In genomic region chr11:100066236-100067010, GRCm38 (mm10) we compare ENCODE assay signal across 20 mouse cellular contexts. TPM values are rescaled to one million over a fixed set of nuclear protein-coding genes. Genes with fewer than 3 reads are reported as not detected.
DNase-seq lines count a peak whose midpoint lies in the region; ATAC-seq and TF ChIP-seq lines count a peak whose summit lies in the region.
"Had no signal": no experiment of that assay in that cellular context is flagged by ENCODE, and none has a peak within 500 bp of the region (broad histone marks: within the 10 kb centered on the region; RNA-seq: fewer than 3 reads in every experiment).

No protein-coding gene starts in this region.

- no peaks in the 10 kb centered on the region for H3K4me1 ChIP-seq in hindbrain, postnatal 0 days (ENCODE audit: insufficient read depth, low read length)
- no peaks in the 10 kb centered on the region for H3K4me1 ChIP-seq in hindbrain, embryonic 10.5 days (replicated peaks)
- H3K4me1 ChIP-seq in stomach, embryonic 16.5 days (ENCODE audit: control insufficient read depth, insufficient read depth, low read length), result 0 out of 2 replicates have a peak, but pooled peaks cover 6% of the 10 kb centered on the region
- H3K4me1 ChIP-seq: limb, embryonic 15.5 days; midbrain, embryonic 15.5 days had no signal

- ATAC-seq in hindbrain, postnatal 0 days, result no peak
- no peak for ATAC-seq in stomach, embryonic 16.5 days (ENCODE audit: insufficient read depth, low FRiP score)
- ATAC-seq: CD4-positive, CD25-positive, alpha-beta regulatory T cell, adult 4 months; forebrain, postnatal 0 days; liver, postnatal 0 days; midbrain, embryonic 15.5 days had no signal

- no peaks in the 10 kb centered on the region for H3K36me3 ChIP-seq in hindbrain, postnatal 0 days (ENCODE audit: insufficient read depth, low read length)
- no peaks in the 10 kb centered on the region for H3K36me3 ChIP-seq in hindbrain, embryonic 10.5 days
- no peaks in the 10 kb centered on the region for H3K36me3 ChIP-seq in stomach, embryonic 16.5 days (ENCODE audit: control insufficient read depth, insufficient read depth, low read length)
- H3K36me3 ChIP-seq: limb, embryonic 15.5 days; midbrain, embryonic 15.5 days had no signal

- no peaks in the 10 kb centered on the region for H3K27me3 ChIP-seq in hindbrain, postnatal 0 days (ENCODE audit: insufficient read depth, low read length)
- H3K27me3 ChIP-seq in hindbrain, embryonic 10.5 days (ENCODE audit: insufficient read depth, poor library complexity, severe bottlenecking), result no peaks in the 10 kb centered on the region
- H3K27me3 ChIP-seq in stomach, embryonic 16.5 days (ENCODE audit: control insufficient read depth, insufficient read depth, low read length), result no peaks in the 10 kb centered on the region
- H3K27me3 ChIP-seq: limb, embryonic 15.5 days; midbrain, embryonic 15.5 days had no signal

- DNase-seq in hindbrain, postnatal 0 days (ENCODE audit: low spot score), result peak; percentile 16
- DNase-seq in hindbrain, embryonic 10.5 days (ENCODE audit: low spot score), result no peak
- DNase-seq in retina, adult 2 months (ENCODE audit: low read depth, low spot score), result peak; percentile 6
- DNase-seq in retina, embryonic 14.5 days (ENCODE audit: low spot score), result no peak
- DNase-seq in cerebellum, postnatal 14 days, result peak; percentile 80 to 81
- no peak for DNase-seq in layer of hippocampus, postnatal 14 days (ENCODE audit: low spot score in 2 of 2)
- DNase-seq: adrenal gland, postnatal 25 days; forebrain, postnatal 0 days; liver, postnatal 0 days had no signal

- H3K4me3 ChIP-seq in hindbrain, postnatal 0 days (ENCODE audit: low read length), result no peak overlapping the region
- no peak overlapping the region for H3K4me3 ChIP-seq in hindbrain, embryonic 10.5 days
- no peak overlapping the region for H3K4me3 ChIP-seq in stomach, embryonic 16.5 days (replicated peaks; ENCODE audit: low read length)
- H3K4me3 ChIP-seq: limb, embryonic 15.5 days; midbrain, embryonic 15.5 days had no signal

- no peak for TF ChIP-seq CTCF in hindbrain, postnatal 0 days (IDR thresholded peaks at IDR 0.05; ENCODE audit: low read depth)

- H3K9ac ChIP-seq in hindbrain, postnatal 0 days (replicated peaks; ENCODE audit: low read length), result no peak overlapping the region
- no peak overlapping the region for H3K9ac ChIP-seq in stomach, embryonic 16.5 days (ENCODE audit: low read length)
- H3K9ac ChIP-seq: forebrain, postnatal 0 days; limb, embryonic 15.5 days; liver, postnatal 0 days; midbrain, embryonic 15.5 days had no signal

- WGBS in hindbrain, postnatal 0 days, result 38% methylated on average over 12 of the region's 12 CpGs
- WGBS in hindbrain, embryonic 10.5 days, result 77% methylated on average over 12 of the region's 12 CpGs
- 72% methylated on average over 12 of the region's 12 CpGs for WGBS in stomach, embryonic 16.5 days

- no peak overlapping the region for H3K27ac ChIP-seq in hindbrain, postnatal 0 days
- no peak overlapping the region for H3K27ac ChIP-seq in hindbrain, embryonic 10.5 days
- peak overlapping the region; percentile 68 for H3K27ac ChIP-seq in stomach, embryonic 16.5 days (ENCODE audit: low read length)
- H3K27ac ChIP-seq: limb, embryonic 15.5 days; midbrain, embryonic 15.5 days had no signal

- no peak overlapping the region for H3K4me2 ChIP-seq in hindbrain, postnatal 0 days (ENCODE audit: low read depth, low read length)
- H3K4me2 ChIP-seq in stomach, embryonic 16.5 days (ENCODE audit: low read depth, low read length), result no peak overlapping the region
- H3K4me2 ChIP-seq: limb, embryonic 15.5 days; midbrain, embryonic 15.5 days had no signal

- H3K9me3 ChIP-seq in hindbrain, postnatal 0 days (ENCODE audit: low read length), result no peaks in the 10 kb centered on the region
- no peaks in the 10 kb centered on the region for H3K9me3 ChIP-seq in hindbrain, embryonic 10.5 days
- no peaks in the 10 kb centered on the region for H3K9me3 ChIP-seq in stomach, embryonic 16.5 days (replicated peaks; ENCODE audit: control insufficient read depth, low read length)
- H3K9me3 ChIP-seq: limb, embryonic 15.5 days; midbrain, embryonic 15.5 days had no signal

RNA-seq across cellular contexts. Expression of gene Krt31, which starts 16.1 kb away (rescaled TPM):
- total RNA-seq in hindbrain, postnatal 0 days (2014; rRNA removed), result not detected in 2 replicates
- polyA plus RNA-seq in hindbrain, postnatal 0 days (2015; fragmentation: Nextera tagmentation; extraction: Ambion mirVana), result not detected in 2 replicates
- not detected in 2 replicates for polyA plus RNA-seq in hindbrain, embryonic 10.5 days (2016; fragmentation: Nextera tagmentation; extraction: Ambion mirVana)
- 0.74 and 0.81 TPM in 2 replicates for polyA plus RNA-seq in stomach, embryonic 16.5 days (2015; fragmentation: Nextera tagmentation; extraction: Ambion mirVana)
- not detected for total RNA-seq in layer of hippocampus, postnatal 14 days (2021)
- total RNA-seq: adrenal gland, postnatal 25 days; forebrain, postnatal 0 days; gastrocnemius, adult 8-10 months; heart, adult 8-10 months; layer of hippocampus, adult 18-20 months; MEL had no signal
- polyA plus RNA-seq: CD4-positive, CD25-positive, alpha-beta regulatory T cell, adult 4 months; forebrain, postnatal 0 days; hindbrain, embryonic 11.5 days; intestine, embryonic 14.5 days; kidney, embryonic 16.5 days; liver, postnatal 0 days; midbrain, embryonic 15.5 days had no signal

RNA-seq across cellular contexts. Expression of gene Krt32, which starts 21.6 kb away (rescaled TPM):
- total RNA-seq in hindbrain, postnatal 0 days (2014; rRNA removed), result not detected in 2 replicates
- polyA plus RNA-seq in hindbrain, postnatal 0 days (2015; fragmentation: Nextera tagmentation; extraction: Ambion mirVana), result not detected in 2 replicates
- polyA plus RNA-seq in hindbrain, embryonic 10.5 days (2016; fragmentation: Nextera tagmentation; extraction: Ambion mirVana), result not detected in 2 replicates
- polyA plus RNA-seq in stomach, embryonic 16.5 days (2015; fragmentation: Nextera tagmentation; extraction: Ambion mirVana), result 0.24 and 0.40 TPM in 2 replicates
- total RNA-seq in layer of hippocampus, postnatal 14 days (2021), result not detected
- total RNA-seq: adrenal gland, postnatal 25 days; forebrain, postnatal 0 days; gastrocnemius, adult 8-10 months; heart, adult 8-10 months; layer of hippocampus, adult 18-20 months; MEL had no signal
- polyA plus RNA-seq: CD4-positive, CD25-positive, alpha-beta regulatory T cell, adult 4 months; forebrain, postnatal 0 days; hindbrain, embryonic 11.5 days; intestine, embryonic 14.5 days; kidney, embryonic 16.5 days; liver, postnatal 0 days; midbrain, embryonic 15.5 days had no signal

RNA-seq across cellular contexts. Expression of gene Krt34, which starts 25.1 kb away (rescaled TPM):
- not detected in 2 replicates for total RNA-seq in hindbrain, postnatal 0 days (2014; rRNA removed)
- polyA plus RNA-seq in hindbrain, postnatal 0 days (2015; fragmentation: Nextera tagmentation; extraction: Ambion mirVana), result 0.11 TPM in 1 of 2 replicates, not detected in the other
- polyA plus RNA-seq in hindbrain, embryonic 10.5 days (2016; fragmentation: Nextera tagmentation; extraction: Ambion mirVana), result not detected in 2 replicates
- 3.2 and 4.2 TPM in 2 replicates for polyA plus RNA-seq in stomach, embryonic 16.5 days (2015; fragmentation: Nextera tagmentation; extraction: Ambion mirVana)
- not detected for total RNA-seq in layer of hippocampus, postnatal 14 days (2021)
- total RNA-seq: adrenal gland, postnatal 25 days; forebrain, postnatal 0 days; gastrocnemius, adult 8-10 months; heart, adult 8-10 months; layer of hippocampus, adult 18-20 months; MEL had no signal
- polyA plus RNA-seq: CD4-positive, CD25-positive, alpha-beta regulatory T cell, adult 4 months; hindbrain, embryonic 11.5 days; intestine, embryonic 14.5 days; kidney, embryonic 16.5 days; liver, postnatal 0 days; midbrain, embryonic 15.5 days had no signal

RNA-seq across cellular contexts. Expression of gene Krt35, which starts 29.6 kb away (rescaled TPM):
- 0.78 TPM in 1 of 2 replicates, not detected in the other for total RNA-seq in hindbrain, postnatal 0 days (2014; rRNA removed)
- 0.16 TPM in 2 replicates for polyA plus RNA-seq in hindbrain, postnatal 0 days (2015; fragmentation: Nextera tagmentation; extraction: Ambion mirVana)
- polyA plus RNA-seq in hindbrain, embryonic 10.5 days (2016; fragmentation: Nextera tagmentation; extraction: Ambion mirVana), result not detected in 2 replicates
- polyA plus RNA-seq in stomach, embryonic 16.5 days (2015; fragmentation: Nextera tagmentation; extraction: Ambion mirVana), result 0.76 and 1.5 TPM in 2 replicates
- total RNA-seq in layer of hippocampus, postnatal 14 days (2021), result not detected
- total RNA-seq: adrenal gland, postnatal 25 days; forebrain, postnatal 0 days; gastrocnemius, adult 8-10 months; heart, adult 8-10 months; layer of hippocampus, adult 18-20 months; MEL had no signal
- polyA plus RNA-seq: CD4-positive, CD25-positive, alpha-beta regulatory T cell, adult 4 months; forebrain, postnatal 0 days; hindbrain, embryonic 11.5 days; intestine, embryonic 14.5 days; kidney, embryonic 16.5 days; liver, postnatal 0 days; midbrain, embryonic 15.5 days had no signal

RNA-seq across cellular contexts. Expression of gene Krt33b, which starts 36.8 kb away (rescaled TPM):
- not detected in 2 replicates for total RNA-seq in hindbrain, postnatal 0 days (2014; rRNA removed)
- polyA plus RNA-seq in hindbrain, postnatal 0 days (2015; fragmentation: Nextera tagmentation; extraction: Ambion mirVana), result 0.11 and 0.29 TPM in 2 replicates
- not detected in 2 replicates for polyA plus RNA-seq in hindbrain, embryonic 10.5 days (2016; fragmentation: Nextera tagmentation; extraction: Ambion mirVana)
- polyA plus RNA-seq in stomach, embryonic 16.5 days (2015; fragmentation: Nextera tagmentation; extraction: Ambion mirVana), result 0.30 TPM in 1 of 2 replicates, not detected in the other
- total RNA-seq in layer of hippocampus, postnatal 14 days (2021), result not detected
- total RNA-seq: adrenal gland, postnatal 25 days; forebrain, postnatal 0 days; gastrocnemius, adult 8-10 months; heart, adult 8-10 months; layer of hippocampus, adult 18-20 months; MEL had no signal
- polyA plus RNA-seq: CD4-positive, CD25-positive, alpha-beta regulatory T cell, adult 4 months; forebrain, postnatal 0 days; hindbrain, embryonic 11.5 days; intestine, embryonic 14.5 days; liver, postnatal 0 days; midbrain, embryonic 15.5 days had no signal

Comparison
In these comparisons a context has a peak if more than half of its experiments do, and no peak if none do; other contexts are left out.
1. DNase-seq: peak in hindbrain, postnatal 0 days (single experiment), retina, adult 2 months (single experiment) and cerebellum, postnatal 14 days (2 of 2); none in hindbrain, embryonic 10.5 days (single experiment), retina, embryonic 14.5 days (single experiment) and layer of hippocampus, postnatal 14 days (0 of 2).